Mouse (Mus musculus) myocyte (in vitro differentiated cells): Measurements from ENCODE around the gene Actl11. TPM values are rescaled to one million over a fixed set of nuclear protein-coding genes. Genes with fewer than 3 reads are reported as not detected.

Experiments used
- H3K27me3 ChIP-seq: one replicate; pipeline ENCODE4 v1.6.1; 2011; ENCODE audit not compliant: control insufficient read depth, insufficient read depth, insufficient read length
- H3K36me3 ChIP-seq: one replicate; pipeline ENCODE4 v1.6.1; 2011; ENCODE audit not compliant: control insufficient read depth, insufficient read depth
- H3K4me2 ChIP-seq: one replicate; pipeline ENCODE4 v1.6.1; 2011; ENCODE audit warnings: low read depth, control low read depth
- H3K4me3 ChIP-seq: one replicate; pipeline ENCODE4 v1.5.1; 2011; ENCODE audit warnings: mild to moderate bottlenecking, control low read depth, moderate library complexity
- H3K79me2 ChIP-seq: one replicate; pipeline ENCODE4 v1.6.1; 2011; ENCODE audit not compliant: control insufficient read depth, insufficient read depth
- H3ac ChIP-seq: one replicate; pipeline ENCODE4 v1.6.1; 2011; ENCODE audit not compliant: control insufficient read depth, insufficient read length
- CEBPB ChIP-seq: IDR thresholded peaks from 2 replicates; pipeline ENCODE4 v1.6.1; 2011; ENCODE audit warnings: mild to moderate bottlenecking, moderate library complexity; ENCODE audit not compliant: poor library complexity, insufficient read depth, severe bottlenecking
- E2F4 ChIP-seq: IDR thresholded peaks from one replicate; pipeline ENCODE4 v1.6.1; 2011; ENCODE audit warnings: mild to moderate bottlenecking, control low read depth, moderate library complexity; ENCODE audit not compliant: insufficient read depth
- MAX ChIP-seq: IDR thresholded peaks from one replicate; pipeline ENCODE4 v1.6.1; 2011; ENCODE audit warnings: low read depth, mild to moderate bottlenecking, control low read depth
- MYOD1 ChIP-seq, 3 experiments: IDR thresholded peaks; one replicate each; pipeline ENCODE4 v1.6.1; 2011; ENCODE audit warnings: control low read depth in 2 of 3, low read depth in 2 of 3, mild to moderate bottlenecking in 2 of 3, moderate library complexity in 1 of 3; ENCODE audit not compliant: insufficient read length in 2 of 3, control insufficient read depth in 1 of 3
- MYOG ChIP-seq, 3 experiments: IDR thresholded peaks; one replicate each; pipeline ENCODE4 v1.6.1; 2011; ENCODE audit warnings: control low read depth in 2 of 3, low read depth in 2 of 3, mild to moderate bottlenecking in 2 of 3; ENCODE audit not compliant: insufficient read length in 2 of 3, control insufficient read depth in 1 of 3, insufficient read depth in 1 of 3
- POLR2A ChIP-seq: IDR thresholded peaks from one replicate; pipeline ENCODE4 v1.6.1; 2011; ENCODE audit warnings: low read depth, mild to moderate bottlenecking, control low read depth, moderate library complexity; ENCODE audit not compliant: insufficient read length
- POLR2AphosphoS2 ChIP-seq: IDR thresholded peaks from one replicate; pipeline ENCODE4 v1.6.1; 2011; ENCODE audit warnings: low read depth, control low read depth; ENCODE audit not compliant: insufficient read length
- REST ChIP-seq: IDR thresholded peaks from one replicate; pipeline ENCODE4 v1.6.1; 2011; ENCODE audit warnings: mild to moderate bottlenecking, control low read depth, moderate library complexity; ENCODE audit not compliant: insufficient read depth, insufficient read length
- SRF ChIP-seq: IDR thresholded peaks from one replicate; pipeline ENCODE4 v1.6.1; 2011; ENCODE audit warnings: low read depth; ENCODE audit not compliant: control insufficient read depth, insufficient read length
- TCF12 ChIP-seq: IDR thresholded peaks from one replicate; pipeline ENCODE4 v1.6.1; 2011; ENCODE audit warnings: mild to moderate bottlenecking, control low read depth; ENCODE audit not compliant: poor library complexity, insufficient read depth, severe bottlenecking
- TCF3 ChIP-seq: IDR thresholded peaks from one replicate; pipeline ENCODE4 v1.6.1; 2011; ENCODE audit warnings: low read depth, control low read depth; ENCODE audit not compliant: insufficient read length
- USF1 ChIP-seq: IDR thresholded peaks from one replicate; pipeline ENCODE4 v1.6.1; 2011; ENCODE audit warnings: low read depth, mild to moderate bottlenecking, control low read depth, moderate library complexity
- polyA plus RNA-seq: library from polyadenylated mRNA; unstranded; fragments of >200 nt; fragmentation: generic; extraction: Trizol; gene quantifications from one replicate; pipeline ENCODE4 v1.2.1, GENCODE M21; 2012; ENCODE audit warnings: missing spikeins

The Actl11 gene
- polyA plus RNA-seq, 1 experiment: not detected

- no peak overlapping the region for H3ac ChIP-seq
- H3K4me2 ChIP-seq: no peak overlapping the region
- H3K27me3 ChIP-seq: no peaks in the 10 kb centered on the region
- H3K79me2 ChIP-seq: no peaks in the 10 kb centered on the region
- H3K4me3 ChIP-seq: no peak overlapping the region
- TF ChIP-seq MYOG (IDR thresholded peaks at IDR 0.05; ENCODE audit: control insufficient read depth in 1 of 3, insufficient read depth in 1 of 3, insufficient read length in 2 of 3, low read depth in 2 of 3) (no peak), POLR2A (no peak), TCF12 (no peak)
- no peaks in the 10 kb centered on the region for H3K36me3 ChIP-seq
Measured at GRCm38 (mm10) chr9:107923021-107923420, 5.2 kb upstream of the Actl11 start.

GRCm38 (mm10) chr9:107923956-107924355, 4.3 kb upstream of the Actl11 start:
- TF ChIP-seq MYOD1 (IDR thresholded peaks at IDR 0.05; ENCODE audit: control insufficient read depth in 1 of 3, insufficient read length in 2 of 3, low read depth in 2 of 3) (peak in 1 of 3 experiments; percentile 39), CEBPB (no peak), E2F4 (no peak), POLR2A (no peak), MAX (no peak), TCF12 (no peak), POLR2AphosphoS2 (no peak), USF1 (no peak), REST (no peak), MYOG (IDR thresholded peaks at IDR 0.05; ENCODE audit: control insufficient read depth in 1 of 3, insufficient read depth in 1 of 3, insufficient read length in 2 of 3, low read depth in 2 of 3) (peak in 1 of 3 experiments; percentile 14)
- Histone ChIP-seq H3K27me3 (no peaks in the 10 kb centered on the region), H3ac (no peak overlapping the region), H3K4me3 (no peak overlapping the region), H3K36me3 (no peaks in the 10 kb centered on the region), H3K79me2 (no peaks in the 10 kb centered on the region), H3K4me2 (peak overlapping the region; percentile 3)

- no peak for TF ChIP-seq TCF3
- no peak for TF ChIP-seq REST
- no peak for TF ChIP-seq E2F4
- TF ChIP-seq USF1: no peak
- no peak for TF ChIP-seq POLR2A
- TF ChIP-seq MYOD1 (IDR thresholded peaks at IDR 0.05; ENCODE audit: control insufficient read depth in 1 of 3, insufficient read length in 2 of 3, low read depth in 2 of 3): no peak
- no peak for TF ChIP-seq POLR2AphosphoS2
- no peak for TF ChIP-seq MYOG (IDR thresholded peaks at IDR 0.05; ENCODE audit: control insufficient read depth in 1 of 3, insufficient read depth in 1 of 3, insufficient read length in 2 of 3, low read depth in 2 of 3)
- no peak for TF ChIP-seq TCF12
- no peak for TF ChIP-seq SRF
- no peak for TF ChIP-seq MAX
- TF ChIP-seq CEBPB: no peak
- H3K27me3 ChIP-seq: peaks cover 4% of the 10 kb centered on the region
- no peak overlapping the region for H3K4me2 ChIP-seq
- no peak overlapping the region for H3ac ChIP-seq
- H3K36me3 ChIP-seq: no peaks in the 10 kb centered on the region
- H3K79me2 ChIP-seq: no peaks in the 10 kb centered on the region
- no peak overlapping the region for H3K4me3 ChIP-seq
Measured at GRCm38 (mm10) chr9:107925251-107925650, 3.0 kb upstream of the Actl11 start.

GRCm38 (mm10) chr9:107926920-107927420, 1.3 kb upstream of the Actl11 start:
- Histone ChIP-seq H3K4me3 (no peak overlapping the region), H3ac (no peak overlapping the region), H3K36me3 (no peaks in the 10 kb centered on the region), H3K27me3 (peaks cover 4% of the 10 kb centered on the region), H3K79me2 (no peaks in the 10 kb centered on the region), H3K4me2 (peak overlapping the region; percentile 42)
- TF ChIP-seq CEBPB (no peak), E2F4 (no peak), MAX (no peak), POLR2A (no peak), MYOD1 (IDR thresholded peaks at IDR 0.05; ENCODE audit: control insufficient read depth in 1 of 3, insufficient read length in 2 of 3, low read depth in 2 of 3) (no peak), MYOG (IDR thresholded peaks at IDR 0.05; ENCODE audit: control insufficient read depth in 1 of 3, insufficient read depth in 1 of 3, insufficient read length in 2 of 3, low read depth in 2 of 3) (no peak), TCF3 (no peak), REST (no peak), USF1 (no peak), SRF (no peak), POLR2AphosphoS2 (no peak), TCF12 (no peak)

GRCm38 (mm10) chr9:107927749-107928148, 520 bp upstream of the Actl11 start:
- Histone ChIP-seq H3K79me2 (no peaks in the 10 kb centered on the region), H3K4me2 (no peak overlapping the region), H3K27me3 (peaks cover 4% of the 10 kb centered on the region)

More at GRCm38 (mm10) chr9:107927749-107928148, 520 bp upstream of the Actl11 start:
- no peak for TF ChIP-seq TCF3
- TF ChIP-seq REST: no peak
- no peak for TF ChIP-seq MYOG (IDR thresholded peaks at IDR 0.05; ENCODE audit: control insufficient read depth in 1 of 3, insufficient read depth in 1 of 3, insufficient read length in 2 of 3, low read depth in 2 of 3)
- no peak for TF ChIP-seq USF1
- no peak for TF ChIP-seq POLR2A
- TF ChIP-seq SRF: no peak
- no peak for TF ChIP-seq CEBPB
- TF ChIP-seq POLR2AphosphoS2: no peak
- no peak for TF ChIP-seq TCF12
- TF ChIP-seq MAX: no peak
- TF ChIP-seq MYOD1 (IDR thresholded peaks at IDR 0.05; ENCODE audit: control insufficient read depth in 1 of 3, insufficient read length in 2 of 3, low read depth in 2 of 3): no peak
- no peak for TF ChIP-seq E2F4
- Histone ChIP-seq H3K36me3 (no peaks in the 10 kb centered on the region), H3ac (no peak overlapping the region), H3K4me3 (no peak overlapping the region)
